Mouse (Mus musculus): ENCODE results near the gene Cyp4a10. TPM values are rescaled to one million over a fixed set of nuclear protein-coding genes. Genes with fewer than 3 reads are reported as not detected.
"Not testable (repeated sequence)": the region's sequence is repeated elsewhere in the genome, so short reads cannot be mapped to it uniquely, and the experiment has no call there.

The Cyp4a10 gene
- total RNA-seq (2021): not detected
- long read RNA-seq: 0 reads

DNA sequence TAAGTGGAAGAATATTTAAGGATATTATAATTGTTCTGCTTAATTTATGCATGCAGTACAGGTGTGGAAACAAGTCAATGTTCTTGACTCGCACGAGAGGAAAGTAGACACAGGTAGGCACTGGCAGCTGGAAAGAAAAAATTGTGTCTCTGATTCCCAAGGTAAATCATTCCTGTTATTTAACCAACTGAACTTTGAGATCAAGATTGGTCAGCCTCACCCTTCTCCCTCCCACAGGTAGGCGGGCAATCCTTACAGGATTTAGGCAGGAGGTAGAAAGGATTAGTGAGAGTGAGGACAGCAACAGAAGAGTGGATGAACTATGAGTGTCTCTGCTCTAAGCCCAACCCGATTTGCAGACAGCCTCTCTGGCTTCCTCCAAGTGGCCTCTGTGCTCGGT is at the start of gene Cyp4a10:
Gene Cyp4a10, plus strand, starts transcription at position 265 of the 400 bp plus-strand sequence.
- not testable (repeated sequence) for DNase-seq (ENCODE audit: low spot score in 2 of 2)

- DNase-seq (ENCODE audit: low spot score in 2 of 2): not testable (repeated sequence)
Measured at GRCm38 (mm10) chr4:115473585-115473984, 44.5 kb upstream of the Cyp4a10 start.

DNA sequence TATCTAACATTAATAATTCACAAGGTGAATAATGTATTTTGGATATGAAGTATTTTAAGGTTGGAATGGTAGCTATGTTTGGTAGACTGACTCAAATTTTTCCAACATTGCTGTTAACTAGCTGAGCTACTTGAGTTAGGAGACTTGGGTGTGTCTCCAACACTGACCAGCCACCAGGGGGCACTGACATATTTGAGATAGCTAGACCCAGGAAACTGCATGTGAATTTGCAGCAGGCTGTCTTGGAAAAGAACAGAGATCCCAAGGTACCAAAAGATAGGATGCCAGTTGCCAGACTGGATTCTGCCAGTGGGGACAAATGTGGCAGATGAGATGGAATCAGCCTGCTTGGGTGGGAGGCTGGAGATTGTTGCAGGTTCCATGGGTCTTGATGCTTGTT is 42.0 kb upstream of the Cyp4a10 start:
- peak in 1 of 2 experiments; percentile 2 for DNase-seq (ENCODE audit: low spot score in 2 of 2)

- peak in 1 of 2 experiments; percentile 6 for DNase-seq (ENCODE audit: low spot score in 2 of 2)
Measured at GRCm38 (mm10) chr4:115481006-115481652, 36.9 kb upstream of the Cyp4a10 start.

DNA sequence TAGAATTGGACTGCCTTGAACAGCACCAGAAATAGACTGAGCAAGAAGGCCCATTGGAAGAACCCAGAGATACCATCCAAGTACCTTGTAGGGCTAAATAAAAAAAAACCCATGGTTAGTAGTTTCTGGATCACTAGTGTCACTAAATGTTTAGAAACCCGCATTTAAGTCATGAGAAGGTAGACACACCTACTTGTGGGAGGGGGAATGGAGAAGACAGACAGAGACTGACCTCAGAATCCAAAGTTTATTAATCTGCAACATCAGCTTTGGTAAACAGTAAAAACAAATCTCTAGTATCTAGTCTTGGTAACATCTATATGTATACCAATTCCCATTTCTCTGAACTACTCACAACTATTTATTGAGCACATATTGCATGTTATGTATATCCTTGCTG is 22.1 kb upstream of the Cyp4a10 start, which contains the start of gene Cyp4a14:
Gene Cyp4a14, minus strand, starts transcription at position 142 of the 400 bp plus-strand sequence.
- no peak for DNase-seq (ENCODE audit: low spot score in 2 of 2)

GRCm38 (mm10) chr4:115497466-115497865 is 20.6 kb upstream of the Cyp4a10 start:
- DNase-seq (ENCODE audit: low spot score in 2 of 2): no peak

- not testable (repeated sequence) for DNase-seq (ENCODE audit: low spot score in 2 of 2)
Measured at GRCm38 (mm10) chr4:115513964-115514363, 4.1 kb upstream of the Cyp4a10 start.

DNA sequence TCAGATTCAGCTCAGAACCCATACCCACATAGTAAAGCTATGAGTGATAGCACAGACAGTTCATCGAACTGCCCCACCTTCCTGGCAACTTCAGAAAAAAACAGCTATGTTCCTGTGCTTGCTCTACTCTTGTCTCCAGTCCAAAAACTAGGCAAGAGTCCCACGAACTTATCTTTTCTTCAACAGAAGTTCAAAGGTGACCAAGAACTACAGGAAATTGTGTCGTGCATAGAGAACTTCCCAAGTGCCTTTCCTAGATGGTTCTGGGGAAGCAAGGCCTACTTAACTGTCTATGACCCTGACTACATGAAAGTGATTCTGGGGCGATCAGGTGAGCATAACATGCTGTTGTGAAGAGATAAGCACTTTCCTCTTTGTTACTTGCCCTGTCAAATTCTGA is 1.4 kb downstream of the Cyp4a10 start:
- no peak for DNase-seq (ENCODE audit: low spot score in 2 of 2)

DNA sequence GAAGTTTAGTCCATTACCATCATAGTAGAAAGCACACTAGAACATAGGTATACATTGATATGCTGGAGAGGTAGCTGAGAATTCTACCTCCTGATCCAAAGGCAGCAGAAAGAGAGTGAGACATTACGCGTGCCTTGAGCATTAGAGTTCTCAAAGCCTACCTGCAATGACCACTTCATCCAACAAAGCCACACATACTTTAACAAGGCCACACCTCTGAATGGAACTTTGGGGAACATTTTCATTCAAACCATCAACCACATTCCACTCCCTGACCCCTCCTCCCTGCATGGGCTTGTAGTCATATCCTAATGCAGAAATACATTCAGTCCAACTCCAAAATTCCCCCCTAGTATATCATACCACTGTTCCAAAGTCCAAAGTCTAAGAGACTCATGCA is 3.7 kb downstream of the Cyp4a10 start:
- no peak for DNase-seq (ENCODE audit: low spot score in 2 of 2)

GRCm38 (mm10) chr4:115545101-115545500 is 27.0 kb downstream of the Cyp4a10 start:
- no peak for DNase-seq (ENCODE audit: low spot score in 2 of 2)

GRCm38 (mm10) chr4:115546141-115546828 is 28.2 kb downstream of the Cyp4a10 start:
- no peak for DNase-seq (ENCODE audit: low spot score in 2 of 2)

DNA sequence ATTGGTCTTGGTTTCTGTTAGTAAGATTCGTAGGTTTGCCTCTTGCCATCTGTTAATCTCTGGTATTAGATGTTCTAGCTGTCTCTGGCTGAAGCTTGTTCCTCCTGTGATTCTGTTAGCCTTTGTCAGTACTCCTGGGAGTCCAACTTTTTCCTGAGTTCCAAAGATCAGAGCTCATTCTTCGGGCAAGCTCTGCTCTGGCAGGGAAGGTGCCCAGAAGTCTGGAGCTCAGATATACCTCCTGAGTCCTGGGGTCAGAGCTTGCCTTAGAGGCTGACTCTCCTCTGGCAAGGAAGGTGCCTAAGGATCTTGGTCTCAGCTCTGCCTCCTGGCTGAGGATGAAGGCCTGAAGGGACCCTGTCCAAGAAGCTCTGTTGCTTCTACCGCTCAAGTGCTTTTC is 34.7 kb downstream of the Cyp4a10 start:
- DNase-seq (ENCODE audit: low spot score in 2 of 2): no peak

- DNase-seq (ENCODE audit: low spot score in 2 of 2): no peak
Measured at GRCm38 (mm10) chr4:115555513-115555912, 37.4 kb downstream of the Cyp4a10 start.

DNA sequence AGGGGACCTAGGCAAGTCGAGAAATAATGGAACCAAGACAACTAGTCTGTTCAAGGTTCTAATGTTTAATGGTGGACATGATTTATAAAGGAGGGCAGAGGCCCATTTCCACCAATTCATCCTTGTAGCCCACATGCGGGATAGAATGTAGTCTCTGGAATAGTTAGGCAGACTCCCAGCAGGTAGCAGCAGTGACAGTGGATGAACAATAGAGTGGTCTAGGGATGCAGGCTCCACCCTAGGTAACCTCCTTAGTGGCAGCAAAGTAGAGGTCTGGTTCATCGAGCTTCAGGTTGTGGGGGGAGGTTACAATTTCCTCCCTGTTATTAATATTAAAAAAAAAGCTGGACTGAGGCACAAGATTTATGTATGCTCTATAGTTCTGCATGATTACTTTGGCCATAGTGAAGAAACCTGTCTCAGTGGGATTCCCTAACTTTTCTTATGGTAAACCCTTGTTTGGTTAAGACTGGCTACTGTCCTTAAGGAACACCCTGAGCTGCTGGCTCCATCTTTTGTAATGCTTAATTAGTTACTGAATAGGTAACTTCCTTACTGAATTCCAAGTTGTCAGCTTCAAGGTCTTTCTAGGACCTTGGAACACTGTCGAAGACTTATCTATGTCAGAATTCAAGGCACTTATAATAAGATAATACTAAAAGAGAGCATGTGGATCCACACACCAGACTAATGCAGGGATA is 39.9 kb downstream of the Cyp4a10 start:
- DNase-seq (ENCODE audit: low spot score in 2 of 2): no peak

DNA sequence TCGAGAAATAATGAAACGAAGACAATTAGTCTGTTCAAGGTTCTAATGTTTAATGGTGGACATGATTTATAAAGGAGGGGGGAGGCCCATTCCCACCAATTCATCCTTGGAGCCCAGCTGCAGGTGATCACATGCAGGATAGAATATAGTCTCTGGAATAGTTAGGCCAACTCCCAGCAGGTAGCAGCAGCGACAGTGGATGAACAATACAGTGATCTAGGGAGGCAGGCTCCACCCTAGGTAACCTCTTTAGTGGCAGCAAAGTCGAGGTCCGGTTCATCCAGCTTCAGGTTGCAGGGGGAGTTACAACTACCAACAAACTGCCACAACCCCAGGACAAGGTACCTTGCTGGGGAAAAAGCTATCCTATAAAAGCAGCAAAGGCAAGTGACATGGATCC is 43.2 kb downstream of the Cyp4a10 start:
- DNase-seq (ENCODE audit: low spot score in 2 of 2): not testable (repeated sequence)

DNA sequence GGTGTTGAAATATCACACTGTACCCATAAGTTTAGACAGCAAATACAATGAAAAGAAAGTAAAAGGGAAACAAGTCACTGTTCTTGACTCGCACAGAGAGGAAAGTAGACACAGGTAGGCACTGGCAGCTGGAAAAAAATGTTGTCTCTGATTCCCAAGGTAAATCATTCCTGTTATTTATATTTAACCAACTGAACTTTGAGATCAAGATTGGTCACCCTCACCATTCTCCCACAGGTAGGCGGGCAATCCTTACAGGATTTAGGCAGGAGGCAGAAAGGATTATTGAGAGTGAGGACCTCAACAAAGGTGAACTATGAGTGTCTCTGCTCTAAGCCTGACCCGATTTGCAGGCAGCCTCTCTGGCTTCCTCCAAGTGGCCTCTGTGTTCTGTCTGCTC is 45.3 kb downstream of the Cyp4a10 start, which contains the start of gene Cyp4a31:
Gene Cyp4a31, plus strand, starts transcription at position 249 of the 400 bp plus-strand sequence.
- no peak for DNase-seq (ENCODE audit: low spot score in 2 of 2)

DNA sequence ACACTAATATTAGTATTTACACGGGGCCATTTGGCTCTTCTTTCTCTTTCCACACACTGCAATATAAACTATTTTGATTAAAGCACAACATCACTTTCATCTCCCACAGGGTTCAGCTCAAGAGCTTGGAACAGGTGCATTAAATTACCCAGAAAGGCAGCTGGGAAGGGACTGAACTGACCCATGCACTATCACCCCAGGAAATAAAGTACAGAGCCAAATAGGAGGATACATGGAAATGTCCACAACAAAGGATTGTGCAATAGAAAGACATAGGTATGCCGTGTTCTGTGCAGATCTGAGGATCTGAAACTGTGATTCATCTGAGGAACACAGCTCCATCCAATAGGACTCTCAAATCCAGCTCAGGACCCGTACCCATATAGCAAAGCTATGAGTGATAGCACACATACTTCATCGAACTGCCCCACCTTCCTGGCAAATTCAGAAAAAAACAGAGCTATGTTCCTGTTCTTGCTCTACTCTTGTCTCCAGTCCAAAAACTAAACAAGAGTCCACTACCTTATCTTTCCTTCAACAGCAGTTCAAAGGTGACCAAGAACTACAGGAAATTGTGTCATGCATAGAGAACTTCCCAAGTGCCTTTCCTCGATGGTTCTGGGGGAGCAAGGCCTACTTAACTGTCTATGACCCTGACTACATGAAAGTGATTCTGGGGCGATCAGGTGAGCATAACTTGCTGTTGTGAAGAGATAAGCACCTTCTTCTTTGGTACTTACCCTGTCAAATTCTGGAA is 46.6 kb downstream of the Cyp4a10 start:
- DNase-seq (ENCODE audit: low spot score in 2 of 2): not testable (repeated sequence)

- no peak for DNase-seq (ENCODE audit: low spot score in 2 of 2)
Measured at GRCm38 (mm10) chr4:115575255-115575654, 57.2 kb downstream of the Cyp4a10 start.

DNA sequence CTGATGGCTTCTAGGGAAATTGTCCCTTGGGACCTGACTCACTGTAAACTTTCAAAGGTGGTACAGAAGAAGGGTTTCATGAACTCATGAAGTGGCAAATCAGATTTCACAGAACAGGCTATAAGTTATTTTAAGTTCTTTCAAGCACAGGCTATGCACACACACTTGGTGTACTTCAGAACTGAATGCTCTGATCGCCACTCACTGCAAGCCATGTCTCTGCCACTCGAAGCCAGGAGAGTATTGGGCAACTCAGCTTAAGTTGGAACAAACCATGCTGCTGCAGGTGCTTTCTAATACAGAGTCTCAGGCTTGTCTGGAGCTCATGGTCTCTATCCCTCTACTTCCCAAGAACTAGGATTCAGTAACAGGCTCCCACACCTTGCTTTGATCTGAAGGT is 57.7 kb downstream of the Cyp4a10 start:
- no peak for DNase-seq (ENCODE audit: low spot score in 2 of 2)

- no peak for DNase-seq (ENCODE audit: low spot score in 2 of 2)
Measured at GRCm38 (mm10) chr4:115583036-115583435, 65.0 kb downstream of the Cyp4a10 start.
